Mouse (Mus musculus) olfactory bulb, adult 2 months (tissue): ENCODE data around the gene Scgb1a1.

Experiments
- CTCF ChIP-seq: fragments of 200-500 bp; IDR thresholded peaks from 2 replicates; pipeline ENCODE4 v1.5.1; 2012; ENCODE audit warnings: low read depth, mild to moderate bottlenecking, low read length, moderate library complexity; ENCODE audit not compliant: insufficient read depth
- POLR2A ChIP-seq: fragments of 200-500 bp; IDR thresholded peaks from 2 replicates; pipeline ENCODE4 v1.6.1; 2012; ENCODE audit warnings: mild to moderate bottlenecking, low read depth, low read length, moderate library complexity; ENCODE audit not compliant: insufficient read depth

GRCm38 (mm10) chr19:9076035-9076434 is 11.7 kb downstream of the Scgb1a1 start:
- TF ChIP-seq POLR2A: no peak
- no peak for TF ChIP-seq CTCF
